Comparison of ENCODE assay signal across 10 mouse cellular contexts in genomic region chr10:116083965-116084364, GRCm38 (mm10). TPM values are rescaled to one million over a fixed set of nuclear protein-coding genes. Genes with fewer than 3 reads are reported as not detected.
DNase-seq lines count a peak whose midpoint lies in the region; ATAC-seq and TF ChIP-seq lines count a peak whose summit lies in the region.
"Had no signal": no experiment of that assay in that cellular context is flagged by ENCODE, and none has a peak within 500 bp of the region (broad histone marks: within the 10 kb centered on the region; RNA-seq: fewer than 3 reads in every experiment).

No protein-coding gene starts in this region.

- TF ChIP-seq CTCF in forebrain, postnatal 0 days (IDR thresholded peaks at IDR 0.05; ENCODE audit: low read depth): peak; percentile 61
- peak; percentile 43 for TF ChIP-seq CTCF in liver, postnatal 0 days (IDR thresholded peaks at IDR 0.05; ENCODE audit: low read depth)

- DNase-seq in forebrain, postnatal 0 days: peak; percentile 32
- no peak for DNase-seq in liver, postnatal 0 days
- DNase-seq in liver (no peak), MN1 (ENCODE audit: low spot score) (peak; percentile 43)
- peak; percentile 11 for DNase-seq in embryo, embryonic 11.5 days (ENCODE audit: low read depth, low spot score)
- no peak for DNase-seq in spleen, adult 12 weeks (ENCODE audit: low spot score)
- no peak for DNase-seq in adrenal gland, adult 18-20 months (ENCODE audit: low spot score in 2 of 2)
- DNase-seq: layer of hippocampus, adult 9-11 months had no signal

- no peak overlapping the region for H3K4me2 ChIP-seq in forebrain, postnatal 0 days (ENCODE audit: low read depth)
- no peak overlapping the region for H3K4me2 ChIP-seq in forebrain, embryonic 12.5 days
- H3K4me2 ChIP-seq in liver, postnatal 0 days (ENCODE audit: low read depth, low read length): no peak overlapping the region
- H3K4me2 ChIP-seq: heart, embryonic 13.5 days had no signal

- no peak for TF ChIP-seq EP300 in liver, postnatal 0 days (IDR thresholded peaks at IDR 0.05; ENCODE audit: low read depth)

- no peak overlapping the region for H3K9ac ChIP-seq in forebrain, postnatal 0 days
- H3K9ac ChIP-seq in forebrain, embryonic 12.5 days: no peak overlapping the region
- H3K9ac ChIP-seq in liver, postnatal 0 days (replicated peaks): no peak overlapping the region
- H3K9ac ChIP-seq: heart, embryonic 13.5 days had no signal

- H3K36me3 ChIP-seq in forebrain, postnatal 0 days (ENCODE audit: insufficient read depth): no peaks in the 10 kb centered on the region
- H3K36me3 ChIP-seq in forebrain, embryonic 12.5 days (replicated peaks): no peaks in the 10 kb centered on the region
- no peaks in the 10 kb centered on the region for H3K36me3 ChIP-seq in liver, postnatal 0 days (replicated peaks; ENCODE audit: insufficient read depth, low read length)
- H3K36me3 ChIP-seq: heart, embryonic 13.5 days had no signal

- no peak for ATAC-seq in forebrain, postnatal 0 days
- no peak for ATAC-seq in forebrain, embryonic 12.5 days (ENCODE audit: low FRiP score)
- no peak for ATAC-seq in liver, postnatal 0 days

- H3K9me3 ChIP-seq in forebrain, postnatal 0 days (ENCODE audit: low read length): no peaks in the 10 kb centered on the region
- no peaks in the 10 kb centered on the region for H3K9me3 ChIP-seq in forebrain, embryonic 12.5 days
- no peaks in the 10 kb centered on the region for H3K9me3 ChIP-seq in liver, postnatal 0 days (ENCODE audit: low read length)
- H3K9me3 ChIP-seq: heart, embryonic 13.5 days had no signal

- 23% methylated on average over 3 of the region's 3 CpGs for WGBS in forebrain, postnatal 0 days
- 33% methylated on average over 3 of the region's 3 CpGs for WGBS in forebrain, embryonic 12.5 days
- 16% methylated on average over 3 of the region's 3 CpGs for WGBS in liver, postnatal 0 days (ENCODE audit: insufficient replicate concordance)

- no peaks in the 10 kb centered on the region for H3K27me3 ChIP-seq in forebrain, postnatal 0 days (ENCODE audit: insufficient read depth, low read length)
- no peaks in the 10 kb centered on the region for H3K27me3 ChIP-seq in forebrain, embryonic 12.5 days
- no peaks in the 10 kb centered on the region for H3K27me3 ChIP-seq in liver, postnatal 0 days (ENCODE audit: insufficient read depth, low read length)
- H3K27me3 ChIP-seq: heart, embryonic 13.5 days had no signal

- H3K27ac ChIP-seq in forebrain, postnatal 0 days (ENCODE audit: low read depth, low read length): no peak overlapping the region
- H3K27ac ChIP-seq in forebrain, embryonic 12.5 days: no peak overlapping the region
- no peak overlapping the region for H3K27ac ChIP-seq in liver, postnatal 0 days (ENCODE audit: low read depth)
- H3K27ac ChIP-seq: heart, embryonic 13.5 days had no signal

- no peaks in the 10 kb centered on the region for H3K4me1 ChIP-seq in forebrain, postnatal 0 days (ENCODE audit: insufficient read depth)
- H3K4me1 ChIP-seq in forebrain, embryonic 12.5 days: 0 out of 2 replicates have a peak, but pooled peaks cover 3% of the 10 kb centered on the region
- no peaks in the 10 kb centered on the region for H3K4me1 ChIP-seq in liver, postnatal 0 days (ENCODE audit: insufficient read depth)
- H3K4me1 ChIP-seq: heart, embryonic 13.5 days had no signal

- H3K4me3 ChIP-seq in forebrain, postnatal 0 days (ENCODE audit: low read depth, low read length): no peak overlapping the region
- no peak overlapping the region for H3K4me3 ChIP-seq in forebrain, embryonic 12.5 days (replicated peaks)
- no peak overlapping the region for H3K4me3 ChIP-seq in liver, postnatal 0 days (ENCODE audit: low read depth, low read length)
- H3K4me3 ChIP-seq: heart, embryonic 13.5 days had no signal

RNA-seq across cellular contexts. Expression of gene 4933416C03Rik, which starts 29.8 kb away (rescaled TPM):
- not detected in 2 replicates for total RNA-seq in forebrain, postnatal 0 days (2014; rRNA removed)
- not detected in 2 replicates for polyA plus RNA-seq in forebrain, postnatal 0 days (2015; fragmentation: Nextera tagmentation; extraction: Ambion mirVana)
- polyA plus RNA-seq in forebrain, embryonic 12.5 days (2016; fragmentation: Nextera tagmentation; extraction: Ambion mirVana): not detected in 2 replicates
- polyA plus RNA-seq in liver, postnatal 0 days (2015; fragmentation: Nextera tagmentation; extraction: Ambion mirVana): not detected in 2 replicates
- not detected for total RNA-seq in adrenal gland, adult 18-20 months (2021)
- polyA plus RNA-seq: heart, embryonic 13.5 days had no signal

Comparison
In these comparisons a context has a peak if more than half of its experiments do, and no peak if none do; other contexts are left out.
1. DNase-seq: peak in forebrain, postnatal 0 days (single experiment), MN1 (single experiment) and embryo, embryonic 11.5 days (single experiment); none in liver, postnatal 0 days (single experiment), liver (single experiment), spleen, adult 12 weeks (single experiment) and adrenal gland, adult 18-20 months (0 of 2).